In the genomic region with DNA sequence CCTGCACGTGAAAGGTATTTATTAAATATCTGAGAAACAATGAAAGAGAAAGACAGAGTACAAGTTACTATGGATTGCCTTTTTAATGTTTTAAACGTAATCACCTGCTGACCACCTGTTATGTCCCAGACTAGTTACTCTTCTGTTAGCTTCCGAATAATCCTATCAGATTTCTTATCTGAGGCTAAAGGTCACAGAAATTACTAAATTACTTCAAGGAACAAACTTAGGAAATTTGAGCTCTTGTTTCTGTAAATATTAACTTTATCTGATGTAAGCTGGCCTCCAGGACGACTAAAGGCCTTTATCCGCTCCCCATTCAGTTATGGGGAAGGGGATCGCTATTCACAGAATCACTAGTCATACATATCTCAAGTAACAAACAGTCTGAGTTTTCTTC, we compare ENCODE assay signal across 8 mouse cellular contexts. TPM values are rescaled to one million over a fixed set of nuclear protein-coding genes. Genes with fewer than 3 reads are reported as not detected.
DNase-seq lines count a peak whose midpoint lies in the region; ATAC-seq and TF ChIP-seq lines count a peak whose summit lies in the region.

No protein-coding gene starts in this region.

- DNase-seq in lung, embryonic 14.5 days, result no peak
- no peak for DNase-seq in lung, adult 18-20 months
- DNase-seq in frontal cortex, postnatal 36 days (ENCODE audit: low spot score in 2 of 2), result no peak
- DNase-seq in cerebellum, adult 11-12 months, result no peak
- DNase-seq in adrenal gland, adult (ENCODE audit: inconsistent age in 2 of 2, low spot score in 1 of 2), result no peak

- H3K36me3 ChIP-seq in lung, embryonic 14.5 days (ENCODE audit: insufficient read depth), result no peaks in the 10 kb centered on the region
- no peaks in the 10 kb centered on the region for H3K36me3 ChIP-seq in embryonic facial prominence, embryonic 15.5 days
- H3K36me3 ChIP-seq in intestine, embryonic 16.5 days (ENCODE audit: control insufficient read depth, insufficient read depth, low read length), result no peaks in the 10 kb centered on the region
- no peaks in the 10 kb centered on the region for H3K36me3 ChIP-seq in neural tube, embryonic 12.5 days

- ATAC-seq in lung, embryonic 14.5 days (ENCODE audit: insufficient read depth), result no peak
- no peak for ATAC-seq in embryonic facial prominence, embryonic 15.5 days (ENCODE audit: insufficient number of reproducible peaks, low FRiP score, low TSS enrichment, low read depth)
- no peak for ATAC-seq in intestine, embryonic 16.5 days
- ATAC-seq in neural tube, embryonic 12.5 days (ENCODE audit: low FRiP score, low read depth), result no peak

- peak overlapping the region; percentile 73 for H3K9ac ChIP-seq in lung, embryonic 14.5 days
- H3K9ac ChIP-seq in embryonic facial prominence, embryonic 15.5 days, result peak overlapping the region; percentile 84
- peak overlapping the region; percentile 73 for H3K9ac ChIP-seq in intestine, embryonic 16.5 days (ENCODE audit: low read depth, low read length)
- peak overlapping the region; percentile 56; the same call in 1 of the 2 replicates for H3K9ac ChIP-seq in neural tube, embryonic 12.5 days

- TF ChIP-seq CTCF in lung, embryonic 14.5 days (IDR thresholded peaks at IDR 0.05; ENCODE audit: low read depth), result no peak

- H3K27me3 ChIP-seq in lung, embryonic 14.5 days (ENCODE audit: insufficient read depth, low read length), result no peaks in the 10 kb centered on the region
- H3K27me3 ChIP-seq in embryonic facial prominence, embryonic 15.5 days, result no peaks in the 10 kb centered on the region
- no peaks in the 10 kb centered on the region for H3K27me3 ChIP-seq in intestine, embryonic 16.5 days (replicated peaks; ENCODE audit: control insufficient read depth, insufficient read depth, low read length)
- H3K27me3 ChIP-seq in neural tube, embryonic 12.5 days (replicated peaks), result no peaks in the 10 kb centered on the region

- H3K9me3 ChIP-seq in lung, embryonic 14.5 days (ENCODE audit: low read depth, low read length), result no peaks in the 10 kb centered on the region
- no peaks in the 10 kb centered on the region for H3K9me3 ChIP-seq in embryonic facial prominence, embryonic 15.5 days (replicated peaks)
- H3K9me3 ChIP-seq in intestine, embryonic 16.5 days (ENCODE audit: control insufficient read depth, low read length), result no peaks in the 10 kb centered on the region
- H3K9me3 ChIP-seq in neural tube, embryonic 12.5 days, result no peaks in the 10 kb centered on the region

- H3K27ac ChIP-seq in lung, embryonic 14.5 days (ENCODE audit: low read depth), result no peak overlapping the region
- H3K27ac ChIP-seq in embryonic facial prominence, embryonic 15.5 days (replicated peaks), result no peak overlapping the region; the same call in 1 of the 2 replicates
- peak overlapping the region; percentile 99 for H3K27ac ChIP-seq in intestine, embryonic 16.5 days (ENCODE audit: low read length)
- H3K27ac ChIP-seq in neural tube, embryonic 12.5 days, result no peak overlapping the region

- 0 out of 2 replicates have a peak, but pooled peaks cover 6% of the 10 kb centered on the region for H3K4me1 ChIP-seq in lung, embryonic 14.5 days (ENCODE audit: insufficient read depth)
- peaks cover 23% of the 10 kb centered on the region for H3K4me1 ChIP-seq in embryonic facial prominence, embryonic 15.5 days
- peaks cover 18% of the 10 kb centered on the region for H3K4me1 ChIP-seq in intestine, embryonic 16.5 days (ENCODE audit: control insufficient read depth, insufficient read depth, low read length)
- H3K4me1 ChIP-seq in neural tube, embryonic 12.5 days, result peaks cover 15% of the 10 kb centered on the region

- peak overlapping the region; percentile 84 for H3K4me2 ChIP-seq in lung, embryonic 14.5 days
- peak overlapping the region; percentile 72 for H3K4me2 ChIP-seq in embryonic facial prominence, embryonic 15.5 days (replicated peaks)
- H3K4me2 ChIP-seq in intestine, embryonic 16.5 days (ENCODE audit: low read depth, low read length), result peak overlapping the region; percentile 58
- peak overlapping the region; percentile 79 for H3K4me2 ChIP-seq in neural tube, embryonic 12.5 days (replicated peaks)

- peak overlapping the region; percentile 86 for H3K4me3 ChIP-seq in lung, embryonic 14.5 days (ENCODE audit: low read depth, low read length)
- H3K4me3 ChIP-seq in embryonic facial prominence, embryonic 15.5 days (replicated peaks), result peak overlapping the region; percentile 89
- H3K4me3 ChIP-seq in intestine, embryonic 16.5 days (ENCODE audit: low read length), result peak overlapping the region; percentile 87
- peak overlapping the region; percentile 89 for H3K4me3 ChIP-seq in neural tube, embryonic 12.5 days

- 28% methylated on average over 6 of the region's 6 CpGs for WGBS in lung, embryonic 14.5 days
- WGBS in embryonic facial prominence, embryonic 15.5 days, result 31% methylated on average over 6 of the region's 6 CpGs
- WGBS in intestine, embryonic 16.5 days, result 29% methylated on average over 6 of the region's 6 CpGs
- 56% methylated on average over 6 of the region's 6 CpGs for WGBS in neural tube, embryonic 12.5 days

RNA-seq across cellular contexts. Expression of gene 1110059E24Rik, which starts 1.1 kb away (rescaled TPM):
- 64.8 and 74.4 TPM in 2 replicates for polyA plus RNA-seq in lung, embryonic 14.5 days (2014; fragmentation: Nextera tagmentation; extraction: Ambion mirVana)
- polyA plus RNA-seq in embryonic facial prominence, embryonic 15.5 days (2015; fragmentation: Nextera tagmentation; extraction: Ambion mirVana), result 46.4 and 49.8 TPM in 2 replicates
- polyA plus RNA-seq in intestine, embryonic 16.5 days (2015; fragmentation: Nextera tagmentation; extraction: Ambion mirVana), result 63.4 and 63.9 TPM in 2 replicates
- 50.0 and 54.5 TPM in 2 replicates for polyA plus RNA-seq in neural tube, embryonic 12.5 days (2016; fragmentation: Nextera tagmentation; extraction: Ambion mirVana)

RNA-seq across cellular contexts. Expression of gene Abhd17b, which starts 1.3 kb away (rescaled TPM):
- 36.0 and 38.3 TPM in 2 replicates for polyA plus RNA-seq in lung, embryonic 14.5 days (2014; fragmentation: Nextera tagmentation; extraction: Ambion mirVana)
- polyA plus RNA-seq in embryonic facial prominence, embryonic 15.5 days (2015; fragmentation: Nextera tagmentation; extraction: Ambion mirVana), result 31.8 and 32.6 TPM in 2 replicates
- 7.3 and 15.9 TPM in 2 replicates for polyA plus RNA-seq in intestine, embryonic 16.5 days (2015; fragmentation: Nextera tagmentation; extraction: Ambion mirVana)
- 48.2 and 49.4 TPM in 2 replicates for polyA plus RNA-seq in neural tube, embryonic 12.5 days (2016; fragmentation: Nextera tagmentation; extraction: Ambion mirVana)
